Mouse (Mus musculus): ENCODE results near the gene Dusp28. TPM values are rescaled to one million over a fixed set of nuclear protein-coding genes. Genes with fewer than 3 reads are reported as not detected.

Gene Dusp28
- polyA plus RNA-seq (2017; shearing (Covaris generic)), result 1 to 10 TPM; 3.9 to 5.0 (median 4.1) TPM

DNA sequence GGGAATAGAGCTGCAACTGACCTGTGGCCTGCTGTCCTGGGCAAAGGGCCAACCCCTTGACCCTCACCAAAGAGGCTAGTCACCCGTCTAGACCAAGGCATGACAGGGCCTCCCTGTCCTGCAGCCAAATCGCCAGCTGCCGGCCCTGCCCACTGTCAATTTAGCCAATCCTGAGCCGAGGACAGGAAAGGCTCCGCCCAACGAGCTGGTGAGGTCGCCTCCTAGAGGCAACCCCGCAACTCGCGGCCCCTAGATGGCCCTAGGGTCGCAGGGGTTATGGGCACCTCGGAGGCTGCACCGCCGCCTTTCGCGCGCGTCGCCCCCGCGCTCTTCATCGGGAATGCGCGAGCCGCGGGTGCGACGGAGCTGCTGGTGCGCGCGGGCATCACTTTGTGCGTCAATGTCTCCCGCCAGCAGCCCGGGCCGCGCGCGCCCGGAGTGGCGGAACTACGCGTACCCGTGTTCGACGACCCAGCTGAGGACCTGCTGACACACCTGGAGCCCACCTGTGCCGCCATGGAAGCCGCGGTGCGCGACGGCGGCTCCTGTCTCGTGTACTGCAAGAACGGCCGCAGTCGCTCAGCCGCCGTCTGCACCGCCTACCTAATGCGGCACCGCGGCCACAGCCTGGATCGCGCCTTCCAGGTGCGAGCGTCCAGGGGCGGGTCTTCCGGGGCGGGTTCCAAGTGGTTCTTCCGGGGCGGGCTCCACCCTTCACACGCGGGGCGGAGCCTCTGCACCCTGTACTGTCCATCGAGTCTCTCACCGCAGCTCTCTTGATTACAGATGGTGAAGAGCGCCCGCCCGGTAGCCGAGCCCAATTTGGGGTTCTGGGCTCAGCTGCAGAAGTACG is at the start of gene Dusp28:
Dusp28 (plus strand) TSS at position 203 of the 853 bp plus-strand sequence.
- ATAC-seq, result peak; percentile 67

DNA sequence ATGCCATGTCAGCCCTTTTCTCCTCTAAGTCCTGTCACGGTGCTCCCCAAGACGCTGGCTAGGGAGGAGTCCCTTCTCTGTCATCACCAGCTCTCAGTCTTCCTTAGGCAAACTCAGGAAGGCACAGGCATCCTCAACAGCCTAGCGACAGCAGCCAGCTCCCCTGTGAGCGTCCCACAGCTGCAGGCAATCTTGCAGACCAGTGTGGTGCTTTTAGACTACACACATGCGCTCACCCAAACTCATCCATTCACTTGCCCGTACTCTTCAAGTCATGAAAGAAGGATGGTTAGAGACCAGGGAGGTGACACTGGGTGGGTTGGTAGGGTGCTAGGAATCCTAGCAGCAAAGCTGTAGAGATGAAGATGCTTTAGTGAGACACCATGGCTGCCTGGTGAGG is 45.3 kb upstream of the Dusp28 start:
- no peak for ATAC-seq

DNA sequence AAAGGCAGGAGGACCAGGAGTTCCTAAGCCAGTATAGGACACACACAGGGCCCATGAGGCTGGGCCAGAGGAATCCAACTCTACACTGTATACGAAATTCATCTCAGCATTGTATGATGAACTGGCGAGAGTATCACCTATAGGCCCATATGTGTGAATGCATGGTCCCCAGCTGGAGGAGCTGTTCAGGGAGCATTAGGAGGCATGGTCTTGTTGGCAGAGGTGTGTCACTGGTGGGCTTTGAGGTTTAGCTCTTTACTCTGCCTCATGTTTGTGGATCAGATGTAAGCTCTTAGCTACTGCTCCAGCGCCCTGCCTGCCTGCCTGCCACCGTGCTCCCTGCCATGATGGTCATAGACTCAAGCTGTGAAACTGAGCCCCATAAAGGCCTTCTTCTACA is 43.5 kb upstream of the Dusp28 start:
- ATAC-seq, result no peak

DNA sequence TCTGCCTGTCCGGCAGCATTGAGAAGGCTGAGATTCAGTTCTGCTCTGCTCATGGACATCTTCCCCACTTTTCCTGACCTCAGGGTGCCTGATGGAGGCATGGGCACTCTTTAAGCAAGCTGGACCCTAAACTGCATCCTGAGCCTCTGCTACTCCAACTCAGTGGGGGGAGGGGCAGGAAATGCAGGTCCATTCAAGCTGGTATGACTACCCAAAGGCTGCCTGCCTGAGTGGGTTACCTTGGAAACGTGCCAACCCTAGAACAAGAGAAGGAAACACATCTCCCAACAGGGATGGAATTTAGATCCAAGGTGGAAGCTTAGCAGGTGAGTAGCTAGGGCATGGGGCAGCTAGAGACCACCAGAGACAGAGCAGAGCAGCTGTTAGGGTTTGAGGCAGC is 40.6 kb upstream of the Dusp28 start:
- ATAC-seq, result no peak

DNA sequence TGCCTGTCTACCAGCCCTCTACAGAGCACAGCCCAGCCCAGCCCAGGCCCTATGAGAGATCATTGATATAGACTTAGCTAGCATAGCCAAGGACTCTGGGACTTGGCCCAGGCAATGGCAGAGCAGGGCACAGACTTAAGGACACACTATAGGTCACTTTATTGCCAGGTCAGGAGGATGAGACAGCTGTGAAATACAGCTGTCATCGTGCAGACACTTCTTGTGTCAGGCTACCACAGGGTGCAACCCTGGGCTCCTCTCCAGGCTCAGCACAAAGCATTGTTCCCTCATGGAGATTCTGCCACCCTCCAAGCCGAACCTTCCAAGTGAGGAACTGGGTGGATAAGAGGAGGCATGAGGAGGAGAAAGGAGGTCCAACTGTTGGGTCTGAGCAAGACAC is 36.8 kb upstream of the Dusp28 start:
- no peak for ATAC-seq

DNA sequence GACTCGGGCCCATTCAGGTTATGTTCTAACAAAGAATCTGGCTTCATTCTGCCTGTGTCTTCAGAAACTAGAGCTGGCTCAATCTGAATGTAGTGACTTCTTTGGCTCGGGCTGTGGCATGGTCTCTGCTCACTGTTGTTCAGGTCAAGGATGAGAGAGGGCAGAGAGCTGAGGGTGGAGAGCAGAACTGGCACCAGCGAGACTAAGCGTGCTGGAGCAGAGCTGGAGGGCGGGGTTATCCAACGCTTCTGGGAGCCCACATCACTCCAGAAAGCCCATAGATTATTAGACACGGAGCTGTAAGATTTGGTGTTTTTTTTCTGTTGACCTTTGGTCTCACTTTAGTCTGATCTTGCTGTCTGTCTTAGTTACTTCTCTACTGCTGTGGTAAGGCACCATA is 34.1 kb upstream of the Dusp28 start:
- no peak for ATAC-seq

DNA sequence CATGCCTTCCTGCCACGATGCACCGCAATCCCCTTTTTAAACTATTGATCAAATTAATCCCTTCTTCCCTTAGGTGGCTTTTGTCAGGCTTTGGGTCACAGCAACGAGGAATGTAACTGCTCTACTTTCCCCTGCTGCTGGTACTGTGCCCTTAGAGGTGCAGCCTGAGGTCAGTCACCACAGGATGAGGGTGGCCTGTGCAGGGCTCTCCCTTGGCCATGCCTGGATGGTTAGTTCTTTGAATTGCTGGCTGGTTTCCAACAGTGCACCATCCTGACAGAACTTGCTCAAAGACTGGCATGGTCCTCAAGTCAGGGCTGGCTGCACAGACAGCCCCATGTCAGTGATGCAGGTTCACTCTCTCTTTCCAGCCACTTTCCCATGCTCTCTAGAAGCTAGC is 32.8 kb upstream of the Dusp28 start:
- ATAC-seq, result no peak

DNA sequence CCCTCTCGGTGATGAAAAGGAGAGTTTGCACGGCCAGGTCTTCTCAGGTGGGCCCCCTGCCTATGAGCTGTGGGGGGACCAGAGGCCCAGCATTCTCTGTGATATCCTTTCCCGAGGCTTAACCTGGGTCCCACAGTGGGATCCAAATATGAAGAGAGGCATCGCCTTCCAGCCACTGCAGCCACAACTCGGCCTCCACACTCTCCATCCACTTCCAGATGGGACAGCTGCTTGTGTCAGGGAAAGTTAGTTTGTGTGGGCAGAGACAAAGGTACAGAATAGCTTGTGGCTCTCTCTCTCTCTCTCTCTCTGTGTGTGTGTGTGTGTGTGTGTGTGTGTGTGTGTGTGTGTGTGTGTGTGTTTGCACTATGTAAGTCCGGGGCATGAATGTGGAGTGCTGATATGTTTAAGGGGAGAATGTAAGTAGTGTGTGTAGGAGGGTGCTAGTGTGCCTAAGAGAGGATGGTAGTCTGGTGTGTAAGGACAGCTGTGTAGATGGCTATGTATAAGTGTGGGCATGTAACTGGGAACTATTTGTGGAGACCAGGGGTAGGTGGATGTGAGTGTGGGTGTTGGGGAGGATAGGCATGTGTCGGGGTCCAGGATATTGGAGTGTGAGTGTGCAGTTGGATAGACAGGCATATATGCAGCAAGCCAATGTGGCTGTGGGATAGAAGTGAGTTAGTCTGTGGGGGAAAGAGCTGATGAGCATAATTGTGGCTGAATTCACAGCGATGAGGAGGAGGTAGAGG is 31.2 kb upstream of the Dusp28 start:
- ATAC-seq, result no peak

DNA sequence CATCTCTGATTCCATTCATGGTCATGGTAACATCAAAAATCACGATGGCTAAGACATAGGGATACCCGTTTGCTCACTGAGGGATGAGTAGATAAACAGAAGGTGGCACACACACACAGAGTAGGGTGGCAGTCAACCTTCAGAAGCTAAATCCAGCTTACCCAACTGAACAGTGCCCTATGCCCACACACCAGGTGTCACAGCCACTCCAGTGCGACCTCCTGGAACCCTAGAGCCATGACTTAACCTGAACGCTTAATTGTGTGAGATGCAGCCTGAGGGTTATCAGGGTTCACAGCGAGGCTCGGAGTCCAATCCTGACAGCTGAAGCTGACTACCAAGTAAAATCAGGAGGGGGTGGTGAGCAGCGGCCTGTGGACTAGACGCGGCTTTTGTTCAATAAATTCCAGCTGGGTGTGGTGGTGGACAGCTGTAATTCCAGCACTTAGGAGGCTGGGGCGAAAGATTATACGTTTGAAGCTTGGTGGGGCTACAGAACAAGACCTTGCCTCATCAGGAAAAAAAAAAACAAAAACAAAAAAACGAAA is 29.3 kb upstream of the Dusp28 start:
- no peak for ATAC-seq

DNA sequence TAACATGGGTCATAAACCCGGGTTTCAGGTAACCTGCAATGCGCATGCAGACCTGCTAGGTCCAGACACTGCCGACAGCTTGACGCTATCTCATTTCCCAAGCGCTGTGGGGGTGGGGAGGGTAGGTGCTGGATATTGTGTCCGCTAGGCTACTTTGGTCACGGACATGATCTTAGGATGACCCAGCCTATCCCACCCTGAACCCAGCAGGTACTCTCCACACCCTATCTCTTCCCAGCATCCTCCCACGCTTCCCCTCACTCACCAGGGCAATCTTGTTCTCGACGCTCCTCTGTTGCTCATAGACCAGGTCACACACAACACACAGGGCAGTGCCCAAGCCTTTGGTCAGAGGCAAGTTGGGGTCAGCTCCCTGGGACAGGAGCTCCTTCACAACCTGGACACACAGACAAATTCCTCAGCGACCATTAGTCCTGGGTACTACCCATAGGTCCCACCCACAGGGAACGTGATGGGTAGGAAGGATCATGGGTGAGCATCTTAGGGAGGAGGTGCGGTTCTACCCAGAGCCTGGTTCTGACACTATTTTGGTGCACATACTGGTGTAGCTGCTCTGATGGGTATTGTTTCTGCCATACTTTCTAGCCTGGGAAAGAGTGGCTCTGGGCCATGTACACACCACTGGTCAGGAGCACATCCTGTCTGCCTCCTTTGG is 28.6 kb upstream of the Dusp28 start:
- no peak for ATAC-seq

DNA sequence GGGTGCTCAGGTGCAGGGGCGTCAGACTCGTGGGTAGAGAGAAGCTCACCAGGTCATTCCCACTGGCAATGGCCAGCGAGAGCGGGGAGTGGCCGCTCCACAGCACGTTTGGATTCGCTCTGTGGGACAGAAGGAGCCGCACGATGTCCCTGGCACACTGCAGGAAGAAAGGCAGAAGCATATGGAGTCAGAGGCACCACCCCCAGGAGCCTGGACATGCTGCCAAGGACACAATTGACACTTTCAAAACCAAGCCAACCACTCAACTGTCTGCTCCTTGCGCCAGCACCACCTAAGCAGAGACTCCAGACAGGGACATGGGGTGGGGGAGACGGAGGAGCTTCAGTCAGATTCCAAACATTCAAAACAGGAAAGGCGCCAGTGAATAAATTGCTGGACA is 27.5 kb upstream of the Dusp28 start:
- ATAC-seq, result no peak

DNA sequence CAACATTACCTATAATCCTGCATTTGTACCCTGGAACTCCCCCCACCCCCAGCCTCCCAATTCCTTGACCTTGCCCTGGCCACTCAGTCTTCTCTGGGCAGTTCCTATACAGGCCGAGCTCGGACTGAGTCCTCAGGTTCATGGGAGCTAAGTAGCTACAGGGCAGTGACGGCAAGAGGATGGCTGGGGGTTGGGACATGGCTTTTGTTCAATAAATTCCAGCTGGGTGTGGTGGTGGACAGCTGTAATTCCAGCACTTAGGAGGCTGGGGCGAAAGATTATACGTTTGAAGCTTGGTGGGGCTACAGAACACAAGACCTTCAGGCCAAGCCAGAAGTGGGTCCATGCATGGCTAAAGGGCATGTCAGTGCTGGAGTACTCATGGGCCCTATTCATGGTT is 26.7 kb upstream of the Dusp28 start:
- no peak for ATAC-seq

DNA sequence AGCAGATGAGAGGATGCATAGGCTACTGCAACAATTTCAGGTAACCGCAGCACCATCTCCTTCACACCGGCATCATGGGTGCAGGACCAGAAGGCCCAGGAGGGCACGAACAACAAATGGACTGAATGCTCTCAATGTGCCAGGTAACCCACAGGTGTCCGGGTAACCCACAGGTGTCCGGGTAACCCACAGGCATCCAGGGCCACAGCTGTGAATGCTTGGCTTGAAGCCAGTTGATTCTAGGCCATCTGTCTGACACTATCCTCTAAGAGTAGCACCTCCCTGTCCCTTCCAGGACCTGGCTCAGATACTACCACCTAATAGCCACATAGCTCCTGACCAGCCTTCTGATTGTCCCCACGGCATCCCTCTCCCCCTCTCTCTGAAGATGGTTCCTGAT is 24.8 kb upstream of the Dusp28 start:
- ATAC-seq, result no peak

DNA sequence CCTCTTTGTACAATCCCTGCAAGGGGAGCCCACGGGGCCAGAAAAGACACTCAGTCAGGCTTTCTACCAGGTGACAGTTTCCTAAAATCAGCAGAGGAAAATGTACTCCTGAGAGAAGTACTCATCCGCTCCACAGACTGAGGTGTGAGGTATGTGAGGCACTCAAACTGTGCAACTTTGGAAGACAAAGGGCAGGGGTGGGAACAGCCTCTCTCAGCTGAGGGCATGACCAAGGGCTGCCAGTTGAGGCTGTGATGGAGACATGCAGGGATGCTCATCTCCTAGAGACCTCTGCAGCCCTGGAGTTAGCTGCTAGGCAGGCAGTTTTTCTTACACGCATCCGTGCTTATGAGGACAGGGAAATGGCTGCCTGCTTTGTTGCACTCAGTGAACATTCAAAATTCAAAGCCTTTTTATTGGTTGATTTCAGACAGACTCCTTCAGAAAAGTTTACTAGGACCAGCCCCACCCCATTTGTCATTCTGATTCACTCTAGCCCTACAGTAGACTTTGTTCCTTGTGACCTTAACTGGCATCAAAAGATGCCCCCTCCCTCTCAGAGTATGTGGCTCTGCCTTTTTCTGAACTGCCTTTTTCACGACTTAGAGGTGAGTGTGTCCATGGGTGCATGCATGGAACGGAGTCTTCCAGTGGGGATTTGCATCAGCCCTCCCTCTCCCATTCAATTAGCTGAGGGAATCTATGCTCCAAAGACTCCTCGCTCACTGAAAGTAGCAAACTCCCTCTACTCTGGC is 17.7 kb upstream of the Dusp28 start:
- no peak for ATAC-seq

DNA sequence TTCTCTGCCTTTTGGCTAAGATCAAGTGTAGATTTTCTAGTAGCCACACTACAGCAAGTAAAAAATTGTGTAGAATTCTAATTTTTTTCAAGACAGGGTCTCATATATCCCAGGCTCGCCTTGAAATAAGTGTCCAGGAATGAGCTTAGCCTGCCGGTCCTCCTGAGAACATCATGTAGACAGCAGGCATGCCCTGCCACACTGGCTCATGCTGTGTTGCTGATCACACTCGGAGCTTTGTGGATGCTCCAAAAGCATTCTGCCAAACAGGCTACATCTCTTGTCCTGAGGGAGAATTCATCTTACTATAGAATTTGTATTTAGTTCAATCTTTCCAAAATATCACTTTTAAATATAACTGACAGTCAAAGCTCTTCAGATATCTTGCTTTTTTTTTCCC is 14.0 kb upstream of the Dusp28 start:
- no peak for ATAC-seq

DNA sequence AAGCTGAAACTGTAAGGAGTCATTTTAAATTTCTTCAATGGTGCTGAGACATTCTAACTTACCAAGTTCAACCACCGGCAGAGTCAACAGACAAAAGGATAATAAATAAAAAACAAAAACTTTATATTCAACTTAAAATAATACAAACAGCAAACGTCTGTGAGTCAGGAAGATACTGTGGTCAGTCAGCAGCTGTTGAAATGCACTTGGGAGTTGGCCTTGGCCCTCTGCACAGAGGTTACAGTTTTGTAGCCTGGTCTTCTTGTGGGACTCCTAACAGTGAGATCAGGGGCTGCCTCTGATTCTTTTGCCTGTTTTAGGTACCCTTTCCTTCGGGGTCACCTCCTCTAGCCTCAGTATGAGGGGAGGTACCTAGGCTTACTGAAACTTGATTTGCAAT is 12.9 kb upstream of the Dusp28 start:
- no peak for ATAC-seq

DNA sequence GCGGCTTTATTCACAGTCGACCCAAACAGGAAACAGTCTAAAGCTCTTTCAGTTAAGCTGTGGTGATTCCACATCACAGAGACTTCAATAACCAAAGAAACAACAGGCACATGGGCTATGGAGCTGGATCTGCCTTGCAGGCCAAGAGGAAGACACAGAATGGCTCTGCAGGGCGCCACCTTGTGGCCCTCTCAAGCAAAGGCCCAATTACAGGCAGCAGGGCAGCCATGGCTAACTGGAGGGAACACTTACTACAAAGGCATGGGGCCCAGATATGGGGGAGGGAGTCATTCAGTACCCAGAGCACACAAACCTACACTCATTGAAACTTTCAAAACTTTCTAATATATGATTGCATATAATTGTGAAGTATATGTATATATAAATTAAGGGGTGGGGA is 11.7 kb upstream of the Dusp28 start:
- peak; percentile 82 for ATAC-seq

DNA sequence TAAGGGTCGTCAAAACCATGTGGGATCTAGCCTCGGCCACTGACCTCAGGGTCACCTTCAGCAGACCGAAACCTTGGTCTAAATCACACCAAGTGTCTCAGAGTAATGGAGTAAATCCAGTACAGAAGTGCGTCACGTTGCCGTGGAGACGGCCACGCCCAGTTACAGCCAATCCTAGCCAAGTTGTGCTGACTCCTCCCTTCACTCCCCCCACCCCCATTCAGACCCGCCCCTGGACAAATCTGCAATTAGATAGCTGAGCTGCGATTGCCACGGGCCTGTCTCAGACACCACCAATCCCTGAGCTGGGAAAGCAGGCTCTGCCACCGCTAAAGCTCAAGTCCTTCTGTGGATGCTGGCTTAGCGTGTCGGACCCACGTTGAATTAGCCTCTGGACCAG is 4.0 kb upstream of the Dusp28 start, which contains the start of gene Ankmy1:
Ankmy1 (minus strand) TSS at position 121 of the 400 bp plus-strand sequence.
- no peak for ATAC-seq

DNA sequence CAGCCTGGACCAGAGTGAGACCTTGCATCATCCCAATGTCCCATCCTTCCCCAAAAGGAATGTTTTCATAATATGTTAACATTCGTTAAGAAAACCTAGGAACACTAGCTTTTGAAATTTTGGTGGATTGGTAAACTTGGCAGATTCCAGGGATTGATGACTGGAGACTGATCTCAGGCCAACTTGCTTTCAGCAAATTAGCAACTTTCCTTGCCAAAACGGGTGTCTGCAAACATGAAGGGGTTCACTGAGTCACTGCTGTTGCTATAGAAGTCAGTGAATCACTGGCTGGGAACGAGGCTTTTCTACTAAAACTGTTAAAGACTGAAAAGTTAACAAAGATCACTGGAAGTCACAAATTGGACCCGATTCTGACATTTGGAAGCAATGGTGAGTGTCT is 3.2 kb upstream of the Dusp28 start:
- ATAC-seq, result no peak

DNA sequence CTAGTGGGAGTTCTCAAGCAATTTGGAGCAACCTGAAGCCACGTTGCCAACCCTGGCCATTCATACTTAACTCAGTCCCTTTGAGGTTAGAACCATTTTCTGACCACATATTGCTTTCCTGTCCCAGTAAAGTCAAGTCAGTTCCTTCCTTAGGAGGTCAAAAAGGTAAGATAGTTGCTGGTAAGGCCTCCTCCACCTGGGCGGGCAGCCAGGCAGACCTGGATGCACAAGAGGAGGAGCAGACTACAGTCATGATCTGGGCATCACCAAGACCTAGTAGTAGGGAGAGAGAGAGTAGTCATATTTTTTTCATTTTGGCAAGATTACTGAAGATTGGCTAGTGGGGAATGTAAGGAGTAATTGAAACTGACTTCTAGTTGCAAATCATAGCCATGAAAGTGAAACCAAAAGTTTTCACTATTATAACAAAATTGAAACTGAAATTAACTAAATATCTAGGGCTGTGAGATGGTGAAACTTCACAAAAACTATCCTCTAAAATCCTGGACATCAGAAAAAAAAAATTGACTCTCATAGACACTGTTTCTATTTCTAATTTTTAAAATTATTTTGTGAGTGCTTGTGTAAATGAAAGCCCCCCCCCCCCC is 974 bp upstream of the Dusp28 start:
- ATAC-seq, result no peak

DNA sequence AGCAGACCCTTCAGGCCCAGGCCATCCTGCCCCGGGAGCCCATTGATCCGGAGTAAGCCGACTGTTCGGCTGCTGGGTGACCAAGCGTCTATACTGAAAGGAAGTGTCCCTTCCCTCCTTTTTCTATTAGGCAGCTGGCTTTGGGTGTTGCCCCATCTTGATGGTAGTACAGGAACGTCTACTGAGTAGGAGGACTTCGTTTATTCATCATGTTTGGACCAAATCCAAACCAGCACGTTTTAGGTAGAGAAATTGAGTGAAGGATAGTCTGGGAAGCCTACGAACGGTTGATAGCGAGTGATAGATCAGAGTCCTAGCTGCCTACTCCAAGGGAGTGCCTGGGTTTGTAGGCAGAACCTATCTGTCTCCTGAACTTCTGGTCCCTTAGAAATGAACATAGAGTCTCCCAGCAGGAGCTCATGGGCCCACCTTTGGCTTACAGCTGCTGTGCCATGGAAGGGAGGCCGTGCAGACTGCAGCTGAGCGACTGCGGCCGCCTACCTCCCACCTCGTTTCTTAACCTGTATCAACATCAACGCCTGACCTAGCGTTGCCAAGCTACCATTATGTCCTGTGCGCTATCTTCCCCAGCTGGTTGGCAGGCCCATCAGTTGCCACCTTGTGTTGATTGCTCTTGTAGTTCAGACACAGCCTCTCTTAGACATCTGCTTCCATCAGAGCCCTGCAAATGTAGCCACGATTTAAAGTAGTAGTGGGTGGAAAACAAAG is 1.0 kb downstream of the Dusp28 start:
- no peak for ATAC-seq
